Mouse (Mus musculus) T-helper 1 cell (primary cell): ENCODE data around the gene Zdhhc13.

Experiments
- in situ Hi-C: fragments of 300-600 bp; cut with MboI, MseI; formaldehyde crosslinking; loops from one replicate; pipeline ENCODE4 v1.15.1; 2025; ENCODE audit warnings: high pct_unique_total_duplicates

Zdhhc13 gene

DNA sequence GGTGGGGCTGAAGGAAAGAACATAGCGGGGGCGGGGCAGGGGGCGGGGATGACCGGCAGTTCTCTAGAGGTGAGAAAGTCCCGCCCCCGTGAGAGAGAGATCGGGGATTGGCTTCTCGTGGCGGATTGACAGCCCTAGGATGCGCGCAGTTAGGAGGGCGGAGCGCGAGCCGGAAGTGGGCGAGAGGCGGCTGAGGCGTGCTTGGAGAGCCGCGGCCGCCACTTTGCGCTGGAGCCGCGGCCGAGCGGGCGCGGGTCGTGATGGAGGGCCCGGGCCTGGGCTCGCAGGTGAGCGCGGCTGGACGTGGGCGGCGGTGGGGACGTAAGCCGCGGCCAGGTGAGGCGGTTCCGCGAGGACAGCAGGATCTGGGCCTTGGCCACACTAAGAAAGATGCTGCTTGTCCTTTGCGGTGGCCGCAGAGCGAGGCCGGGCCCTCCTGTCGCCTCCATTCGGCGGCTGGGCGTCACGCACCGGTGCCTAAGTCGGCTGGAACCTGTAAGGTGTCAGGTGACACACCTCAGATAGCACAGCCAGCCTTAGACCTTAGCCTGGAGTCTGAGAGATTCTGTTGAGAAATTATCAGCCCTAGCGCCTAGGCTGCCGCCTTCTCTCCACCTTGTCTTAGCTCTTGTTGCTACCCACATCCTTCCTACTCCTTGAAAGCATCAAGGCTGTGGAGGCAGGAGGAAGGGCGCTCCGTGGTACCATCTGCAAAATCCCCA, at the start of gene Zdhhc13:
Gene Zdhhc13 (plus strand): TSS at position 153 of the 722 bp plus-strand sequence.
- in situ Hi-C loops = no loop called here

DNA sequence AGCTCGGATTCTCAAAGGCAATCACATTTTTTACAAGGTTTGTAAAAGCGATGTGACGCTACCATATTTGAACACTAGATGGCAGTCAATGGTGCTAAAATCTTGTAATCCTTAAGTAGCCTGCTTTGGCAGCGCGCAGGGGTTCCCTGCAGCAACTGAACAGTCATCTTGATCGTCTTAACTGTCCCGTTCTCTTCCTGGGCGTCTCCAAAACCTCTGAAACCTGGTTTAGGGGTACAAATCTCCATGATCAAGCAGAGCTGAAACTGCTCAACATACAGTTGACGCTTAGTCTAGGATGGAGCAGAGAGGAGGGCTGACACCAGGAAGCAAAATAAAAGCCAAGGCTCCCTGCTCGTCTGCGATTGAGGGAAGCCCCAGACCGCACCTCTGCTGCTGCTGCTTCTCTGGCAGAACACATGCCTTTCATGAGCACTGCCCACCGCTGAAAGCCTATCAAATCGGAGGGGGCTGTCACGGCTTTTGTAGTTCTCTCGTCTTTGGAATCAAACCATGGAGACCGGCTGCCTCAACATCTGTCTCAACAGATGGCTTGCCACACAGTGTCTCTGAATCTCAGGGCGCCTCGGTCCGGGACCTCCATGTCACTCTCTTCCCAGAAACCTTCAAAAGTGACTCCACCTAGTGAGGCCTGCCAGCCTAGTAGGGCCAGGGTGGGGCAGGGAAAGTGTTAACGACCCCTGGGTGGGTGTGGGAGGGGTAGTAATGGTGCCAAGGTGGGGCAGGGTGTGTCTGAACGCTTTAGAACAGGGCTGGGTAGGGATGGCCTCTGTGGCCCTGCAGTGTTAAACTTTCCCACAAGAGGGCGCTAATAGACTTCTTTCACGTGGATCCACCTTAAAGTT, 39.3 kb upstream of the Zdhhc13 start:
- in situ Hi-C loops = loop anchor here (5.0 kb wide), 2 partner anchors 128 to 368 kb away; no protein-coding TSS in a partner anchor

DNA sequence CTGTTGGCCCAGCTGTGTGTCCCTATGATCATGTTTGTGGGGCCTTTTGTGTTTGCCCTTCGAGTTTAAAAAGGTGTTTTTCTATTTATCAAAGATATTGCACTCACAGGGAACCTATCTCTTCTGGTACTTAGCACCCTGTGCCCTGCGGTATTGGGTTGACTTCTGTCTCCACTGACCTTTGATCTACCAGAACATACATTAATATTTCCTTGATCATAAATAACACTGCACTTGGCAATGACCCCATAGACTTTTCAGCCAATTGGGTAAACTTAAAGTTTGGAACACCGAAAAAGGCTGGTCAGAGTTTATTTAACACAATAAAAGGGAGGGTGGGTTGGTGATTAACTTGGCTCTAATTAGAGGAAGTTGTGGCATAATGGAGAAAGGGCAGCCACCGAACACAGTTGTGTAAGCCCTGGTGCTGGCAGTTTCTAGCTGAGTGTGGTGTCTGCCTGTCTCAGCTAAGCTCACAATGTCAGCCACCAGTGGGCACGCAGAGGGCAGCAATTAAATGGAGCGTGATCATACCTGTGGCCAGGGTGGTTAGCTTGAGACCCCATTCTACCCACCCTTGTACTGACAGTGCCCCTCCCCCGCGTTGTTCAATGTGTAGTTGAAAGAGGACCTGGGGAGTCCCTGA, 38.5 kb upstream of the Zdhhc13 start:
- in situ Hi-C loops = loop anchor here (5.0 kb wide), 2 partner anchors 127 to 367 kb away; no protein-coding TSS in a partner anchor

DNA sequence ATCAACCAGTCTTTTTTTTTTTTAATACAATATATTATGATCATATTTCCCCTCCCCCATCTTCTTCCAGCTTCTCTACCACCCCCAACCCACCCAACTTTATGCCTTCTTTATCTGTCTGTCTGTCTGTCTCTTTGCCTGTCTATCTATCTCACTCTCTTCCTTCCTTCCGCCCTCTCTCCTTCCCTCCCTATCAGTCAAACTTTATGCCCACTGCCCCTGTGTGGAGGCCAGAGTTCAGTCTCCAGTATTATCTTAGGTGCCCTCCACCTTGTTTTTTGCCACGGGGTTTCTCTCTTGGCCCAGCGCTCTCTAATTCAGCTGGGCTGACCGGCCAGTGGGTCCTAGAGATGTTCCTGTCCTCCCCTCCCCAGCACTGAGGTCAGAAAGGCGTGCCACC, 37.6 kb upstream of the Zdhhc13 start:
- in situ Hi-C loops = loop anchor here (5.0 kb wide), 2 partner anchors 126 to 366 kb away; no protein-coding TSS in a partner anchor

DNA sequence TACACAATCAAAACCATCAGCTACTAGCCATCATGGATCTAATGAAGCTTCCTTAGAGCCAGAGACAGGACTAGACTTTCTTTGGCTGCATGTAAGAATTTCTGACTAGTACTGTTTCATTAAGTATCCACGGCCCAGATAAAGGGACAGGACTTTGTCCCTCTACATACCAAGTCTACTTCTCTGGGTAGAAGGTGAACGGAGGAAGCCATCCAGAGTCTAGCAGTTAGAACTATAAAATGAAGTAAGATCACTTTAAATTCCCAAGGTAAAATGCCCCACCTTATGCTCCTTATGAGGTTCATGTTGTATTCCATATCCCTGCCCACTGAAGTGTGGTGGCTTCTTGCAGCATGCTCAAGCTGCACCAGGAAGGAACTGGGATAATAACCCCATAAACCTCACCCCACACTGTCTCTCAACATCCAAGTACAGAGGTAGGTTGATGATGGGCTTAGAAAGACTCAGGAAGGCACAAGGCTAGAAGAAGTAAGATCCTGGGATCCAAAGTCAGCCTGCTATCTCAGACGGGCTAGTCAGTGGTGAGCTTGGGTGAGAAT, 34.3 kb upstream of the Zdhhc13 start:
- in situ Hi-C loops = loop anchor here (5.0 kb wide), 2 partner anchors 123 to 363 kb away; no protein-coding TSS in a partner anchor

DNA sequence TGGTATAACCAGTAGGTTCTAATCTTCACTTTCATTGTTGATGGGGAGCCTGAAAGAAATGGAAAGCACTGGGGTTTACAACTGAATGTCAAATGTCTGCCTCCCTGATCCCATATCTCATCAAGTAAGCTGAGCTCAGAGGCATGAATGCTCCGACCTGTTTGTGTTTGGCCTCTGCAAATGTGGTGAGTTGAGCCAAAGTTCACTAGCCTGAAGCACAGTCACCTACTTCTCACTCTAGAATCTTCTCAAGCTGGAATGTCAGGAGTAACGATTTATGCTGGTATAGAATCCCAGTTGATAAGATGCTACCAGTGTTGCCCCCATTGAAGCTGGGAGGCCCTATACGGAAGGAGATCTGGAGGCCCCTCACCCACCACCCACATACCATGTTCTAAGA, 33.0 kb upstream of the Zdhhc13 start:
- in situ Hi-C loops = no loop called here

DNA sequence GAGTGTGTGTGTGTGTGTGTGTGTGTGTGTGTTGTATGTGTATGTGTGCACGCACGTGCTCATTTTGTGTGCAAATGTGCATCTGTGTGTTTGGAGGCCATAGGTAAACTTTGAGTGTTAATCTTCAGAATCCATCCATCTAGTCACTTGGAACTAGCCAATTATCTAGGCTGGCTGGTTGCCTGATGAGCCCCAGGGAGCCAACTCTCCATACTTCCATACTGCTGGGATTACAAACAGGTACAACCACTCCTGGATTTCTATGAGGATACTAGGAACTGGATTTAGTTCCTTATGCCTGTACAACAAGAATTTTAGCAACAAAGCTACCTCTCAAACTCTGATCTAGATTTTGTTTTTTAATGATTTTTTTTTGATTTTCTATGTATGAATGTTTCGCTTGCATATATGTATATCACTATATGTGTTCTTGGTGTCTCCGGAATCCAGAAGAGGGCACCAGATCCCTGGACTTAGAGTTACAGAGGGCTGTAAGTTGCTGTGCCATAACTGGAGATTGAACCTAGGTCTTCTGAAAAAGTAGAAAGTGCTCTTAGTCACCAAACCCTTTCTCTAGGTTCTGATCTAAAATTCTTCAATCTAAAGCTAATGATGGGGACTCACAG, 32.4 kb upstream of the Zdhhc13 start:
- in situ Hi-C loops = no loop called here

DNA sequence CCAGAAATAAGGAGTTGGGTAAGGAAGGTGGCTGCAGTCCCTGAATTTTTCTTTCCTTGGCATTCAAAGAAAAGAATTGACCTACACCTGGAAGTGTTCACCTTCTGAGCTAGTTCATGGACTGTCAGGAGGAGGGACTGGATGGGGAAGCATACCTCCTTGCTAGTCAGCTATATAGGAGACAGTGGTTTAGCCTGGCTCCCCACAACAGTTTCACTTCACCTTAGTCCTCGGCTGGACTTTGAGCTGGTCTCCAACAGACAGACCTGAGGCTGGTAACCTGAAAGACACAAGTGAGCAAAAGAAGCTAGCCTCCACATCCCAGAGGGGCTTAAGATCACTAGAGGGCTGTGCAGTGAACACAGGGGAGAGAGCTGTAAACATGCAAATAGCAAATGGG, 30.7 kb upstream of the Zdhhc13 start:
- in situ Hi-C loops = no loop called here

DNA sequence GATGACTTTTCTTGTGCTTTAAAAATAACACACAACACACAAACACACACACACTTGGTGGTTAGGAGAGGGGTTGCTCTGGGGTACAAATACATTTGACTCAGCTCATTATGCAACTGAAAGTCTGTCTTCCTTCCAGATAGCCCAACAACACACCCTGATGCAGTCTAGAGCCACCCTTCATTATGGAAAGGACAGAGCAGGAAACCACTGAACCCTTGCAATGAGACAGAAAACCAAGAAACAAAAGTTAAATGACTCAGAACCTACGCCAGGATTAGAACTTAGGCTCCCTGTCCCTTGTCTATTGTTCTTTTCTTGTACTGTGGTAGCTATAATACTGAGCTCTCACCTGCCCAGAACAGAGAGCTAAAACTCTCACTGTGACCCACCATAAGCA, 28.0 kb upstream of the Zdhhc13 start:
- in situ Hi-C loops = no loop called here

DNA sequence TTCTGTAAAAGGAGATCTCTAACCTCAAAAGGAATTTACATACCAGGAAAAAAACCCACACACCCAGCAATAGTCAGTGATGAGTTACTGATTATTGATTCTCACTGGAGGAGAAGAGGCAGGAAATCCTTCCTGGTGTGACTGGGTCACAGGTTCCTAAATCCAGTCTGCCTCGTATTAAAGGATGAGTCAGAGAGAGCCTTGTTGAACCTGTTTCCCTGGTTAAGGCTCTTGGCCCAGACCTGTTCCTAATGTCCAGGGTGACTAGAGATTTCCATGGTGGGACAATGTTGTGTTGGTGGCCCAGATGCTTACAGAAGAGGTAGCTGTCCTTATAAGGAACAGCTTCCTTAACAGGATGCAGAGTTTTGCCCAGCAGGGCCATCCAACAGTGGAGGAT, 26.5 kb upstream of the Zdhhc13 start:
- in situ Hi-C loops = no loop called here

DNA sequence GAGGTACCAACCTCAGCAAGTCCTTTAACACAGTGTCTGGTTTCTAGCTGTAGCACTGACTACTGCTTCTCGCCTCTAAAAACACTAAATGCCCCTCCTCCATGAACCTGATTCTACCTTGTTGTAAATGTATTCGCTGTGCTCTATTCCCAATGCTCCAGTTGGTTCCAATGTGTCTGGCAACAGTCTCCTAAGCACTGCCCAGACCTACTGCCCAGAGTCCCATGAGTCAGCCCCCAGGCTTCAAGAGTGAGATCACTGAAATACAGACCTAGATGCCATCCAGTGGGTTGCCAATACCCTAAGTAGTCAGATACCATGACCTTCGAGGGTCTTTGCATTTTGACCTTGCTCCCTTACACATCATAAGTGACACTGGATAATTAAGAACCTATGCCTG, 26.1 kb upstream of the Zdhhc13 start:
- in situ Hi-C loops = no loop called here

DNA sequence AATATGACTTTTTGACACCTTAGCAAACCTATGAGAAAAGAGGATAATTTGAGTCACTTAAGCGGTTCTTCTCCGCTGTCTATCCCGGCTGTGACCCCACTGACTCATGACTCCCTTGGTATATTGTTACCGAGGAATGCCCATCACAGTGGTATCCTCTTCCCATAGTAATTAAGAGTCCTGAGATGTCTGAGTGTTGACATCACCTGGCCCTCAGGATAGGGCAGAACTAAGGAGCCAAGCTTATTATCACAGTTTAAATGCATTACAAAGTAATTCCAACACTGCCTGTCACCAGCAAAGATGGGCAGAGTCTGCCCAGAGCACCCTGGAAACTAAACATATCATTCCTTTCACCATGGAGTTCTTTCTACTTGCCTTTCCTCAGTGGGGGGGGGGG, 22.8 kb upstream of the Zdhhc13 start:
- in situ Hi-C loops = no loop called here

DNA sequence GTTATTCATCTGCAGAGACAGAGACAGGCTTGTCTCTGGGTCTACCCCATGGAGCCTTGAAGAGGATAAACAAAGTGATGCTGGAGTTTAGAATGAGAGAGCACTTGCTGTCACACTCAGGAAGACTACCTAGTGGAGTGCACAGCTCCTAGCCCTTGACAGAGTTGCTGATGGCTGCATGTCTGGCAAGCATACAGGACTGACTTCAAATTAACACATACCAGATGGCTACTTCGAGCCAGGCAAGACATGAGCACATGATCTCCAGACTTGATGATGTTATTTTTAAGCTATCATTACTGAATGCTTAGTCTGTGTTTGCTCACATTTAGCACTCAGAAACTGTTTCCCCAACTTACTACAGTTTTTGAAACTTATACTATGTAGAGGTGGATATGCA, 19.1 kb upstream of the Zdhhc13 start:
- in situ Hi-C loops = no loop called here

DNA sequence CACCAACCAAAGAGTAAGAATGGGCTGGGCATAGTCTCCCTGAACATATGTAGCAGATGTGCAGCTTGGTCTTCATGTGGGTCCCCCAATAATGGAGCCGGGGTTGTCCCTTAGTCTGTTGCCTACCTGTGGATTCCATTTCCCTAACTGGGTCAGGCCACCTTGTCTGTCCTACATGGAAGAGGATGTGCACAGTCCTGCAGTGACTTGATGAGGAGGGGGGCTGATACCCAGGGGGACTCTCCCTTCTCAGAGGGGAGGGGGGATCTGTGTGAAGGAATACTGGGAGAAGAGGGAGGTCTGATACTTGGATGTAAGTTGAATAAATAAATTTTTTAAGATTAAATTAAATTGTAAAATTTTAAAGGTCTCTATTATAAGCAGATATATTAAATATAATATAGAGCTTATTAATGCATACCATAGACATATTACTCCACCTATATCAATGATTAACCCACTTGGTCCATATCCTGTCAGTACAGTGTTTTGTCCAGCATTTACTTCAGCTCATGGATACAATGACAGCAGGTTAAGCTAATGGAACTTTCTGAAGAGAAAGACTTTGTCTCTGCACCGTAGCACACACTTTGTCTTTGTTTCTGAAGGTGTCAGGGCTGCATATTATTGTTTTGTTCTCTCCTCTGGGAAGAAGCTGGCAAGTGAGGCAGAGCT, 16.6 kb upstream of the Zdhhc13 start:
- in situ Hi-C loops = no loop called here

DNA sequence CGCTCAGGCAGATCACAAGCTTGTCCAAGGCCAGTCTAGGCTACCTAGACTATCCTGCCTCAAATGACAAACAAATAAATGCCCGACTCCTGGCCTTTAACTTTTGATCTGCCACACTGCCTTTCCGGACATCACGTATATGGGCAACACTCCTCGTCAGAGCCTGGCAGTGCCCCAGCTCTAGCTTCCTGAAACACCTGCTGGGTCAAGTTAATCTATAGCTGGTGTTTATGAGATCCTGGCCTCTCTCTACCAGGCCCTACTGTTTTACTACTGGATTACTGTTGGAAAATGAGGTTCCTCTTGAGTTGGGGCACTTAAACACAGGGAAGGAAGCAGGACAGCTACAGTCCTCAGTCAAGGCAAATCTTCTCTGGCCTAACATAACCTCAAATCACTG, 15.5 kb upstream of the Zdhhc13 start:
- in situ Hi-C loops = no loop called here

DNA sequence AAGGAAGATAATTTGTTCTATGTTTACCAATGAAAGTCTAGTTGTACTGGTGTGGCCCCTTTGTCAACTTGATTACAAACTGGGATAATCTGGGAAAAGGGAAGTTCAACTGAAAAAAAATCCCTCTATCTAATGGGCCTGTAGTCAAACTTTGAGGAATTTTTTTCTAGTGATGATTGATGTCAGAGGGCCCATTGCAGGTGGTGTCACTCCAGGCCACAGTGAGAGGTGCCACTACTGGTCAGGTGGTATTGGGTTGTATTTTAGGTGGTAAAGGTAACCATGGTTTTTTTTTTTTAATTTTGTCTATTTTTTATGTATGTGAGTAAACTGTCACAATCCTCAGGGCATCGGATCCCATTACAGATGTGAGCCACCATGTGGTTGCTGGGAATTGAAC, 14.2 kb upstream of the Zdhhc13 start:
- in situ Hi-C loops = no loop called here

DNA sequence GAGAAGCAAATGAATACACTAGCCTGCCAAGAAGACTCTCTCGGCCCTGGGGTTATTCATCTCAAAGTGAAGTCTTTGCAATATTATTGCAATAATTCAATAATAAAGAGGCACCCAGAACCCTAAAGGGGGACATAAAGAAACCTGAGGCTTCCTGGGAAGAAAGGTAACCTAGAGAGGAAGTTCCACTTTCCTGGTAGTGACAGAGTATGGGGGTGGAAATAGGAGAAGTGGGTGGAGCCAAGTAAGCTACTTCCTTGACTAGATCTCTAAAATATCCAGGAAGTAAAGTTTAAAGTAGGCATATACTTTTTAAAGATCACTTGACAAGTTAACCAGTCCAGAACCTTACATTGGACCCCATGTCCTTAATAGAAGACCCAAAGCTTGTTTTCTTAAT, 13.4 kb upstream of the Zdhhc13 start:
- in situ Hi-C loops = no loop called here

DNA sequence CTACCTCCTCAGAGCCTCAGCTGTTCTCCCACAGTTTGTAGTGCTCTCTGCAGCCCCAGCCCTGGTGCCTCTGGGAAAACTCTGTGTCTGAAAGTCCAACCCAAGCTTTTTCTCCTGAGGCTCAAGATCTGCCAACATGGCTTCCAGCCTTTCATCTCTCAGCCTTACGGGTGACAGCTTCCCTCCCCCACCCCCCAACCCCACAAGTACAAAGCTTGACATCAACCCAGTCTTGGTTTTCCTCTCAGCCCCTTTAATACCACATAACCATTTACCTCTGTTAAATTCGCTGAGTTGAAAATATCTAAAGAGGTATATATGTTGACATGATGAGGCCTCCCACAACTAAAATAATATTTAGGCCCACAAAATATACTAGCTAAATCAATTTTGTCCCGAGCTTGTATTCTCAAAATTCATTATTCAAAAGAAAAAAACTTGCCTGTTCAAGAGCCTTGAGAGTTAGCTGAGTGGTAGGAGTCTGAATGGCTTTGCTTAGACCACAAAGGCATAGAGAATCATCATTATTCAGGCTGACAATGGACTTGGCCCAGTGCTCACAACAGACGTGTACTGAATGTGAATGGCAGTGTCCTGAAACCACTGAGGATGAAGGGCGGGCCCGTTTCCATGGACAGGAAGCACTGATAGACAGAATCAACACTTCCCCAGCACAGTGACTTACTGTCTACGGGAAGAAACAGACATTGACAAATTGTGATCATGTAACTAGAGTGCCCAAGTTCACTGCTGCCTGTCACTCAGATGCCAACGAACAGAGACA, 10.9 kb upstream of the Zdhhc13 start:
- in situ Hi-C loops = no loop called here

DNA sequence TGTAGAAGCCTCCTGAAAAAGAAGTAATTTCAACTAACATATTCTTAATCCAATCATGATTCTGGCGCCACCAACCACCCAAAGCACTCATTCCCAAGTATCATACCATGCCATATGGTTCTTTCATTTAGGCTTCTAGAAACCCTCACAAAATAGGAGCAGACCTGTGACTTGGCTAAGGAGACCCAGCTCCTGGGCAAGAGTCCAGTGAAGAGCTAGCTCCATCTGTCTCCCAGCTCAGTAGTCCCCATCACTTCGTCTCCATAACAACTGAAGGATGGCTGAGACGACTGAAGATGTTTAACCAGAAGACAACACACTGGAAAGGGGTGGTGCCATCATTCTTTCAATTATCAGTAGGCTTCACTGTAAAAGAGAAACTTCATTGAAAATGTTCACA, 9.7 kb upstream of the Zdhhc13 start:
- in situ Hi-C loops = no loop called here

DNA sequence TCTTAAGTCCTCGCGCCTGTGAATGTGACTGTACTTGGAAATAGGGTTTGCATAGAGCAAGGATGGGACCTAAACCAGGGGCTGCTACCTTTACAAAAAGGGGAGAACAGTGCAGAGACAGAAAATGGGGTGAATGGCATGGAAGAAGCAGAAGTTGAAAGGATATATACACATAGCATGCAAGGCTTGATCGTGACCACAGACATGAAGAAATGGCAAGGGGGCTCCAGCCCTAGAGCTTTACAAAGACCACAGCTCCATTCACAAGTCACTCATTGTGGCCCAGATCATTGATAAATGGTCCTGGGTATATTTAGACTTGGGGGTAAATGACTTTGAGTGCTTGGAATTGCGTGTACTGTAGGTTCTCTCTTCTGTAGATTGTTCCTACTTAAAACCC, 6.4 kb upstream of the Zdhhc13 start:
- in situ Hi-C loops = no loop called here
